In the genomic region with DNA sequence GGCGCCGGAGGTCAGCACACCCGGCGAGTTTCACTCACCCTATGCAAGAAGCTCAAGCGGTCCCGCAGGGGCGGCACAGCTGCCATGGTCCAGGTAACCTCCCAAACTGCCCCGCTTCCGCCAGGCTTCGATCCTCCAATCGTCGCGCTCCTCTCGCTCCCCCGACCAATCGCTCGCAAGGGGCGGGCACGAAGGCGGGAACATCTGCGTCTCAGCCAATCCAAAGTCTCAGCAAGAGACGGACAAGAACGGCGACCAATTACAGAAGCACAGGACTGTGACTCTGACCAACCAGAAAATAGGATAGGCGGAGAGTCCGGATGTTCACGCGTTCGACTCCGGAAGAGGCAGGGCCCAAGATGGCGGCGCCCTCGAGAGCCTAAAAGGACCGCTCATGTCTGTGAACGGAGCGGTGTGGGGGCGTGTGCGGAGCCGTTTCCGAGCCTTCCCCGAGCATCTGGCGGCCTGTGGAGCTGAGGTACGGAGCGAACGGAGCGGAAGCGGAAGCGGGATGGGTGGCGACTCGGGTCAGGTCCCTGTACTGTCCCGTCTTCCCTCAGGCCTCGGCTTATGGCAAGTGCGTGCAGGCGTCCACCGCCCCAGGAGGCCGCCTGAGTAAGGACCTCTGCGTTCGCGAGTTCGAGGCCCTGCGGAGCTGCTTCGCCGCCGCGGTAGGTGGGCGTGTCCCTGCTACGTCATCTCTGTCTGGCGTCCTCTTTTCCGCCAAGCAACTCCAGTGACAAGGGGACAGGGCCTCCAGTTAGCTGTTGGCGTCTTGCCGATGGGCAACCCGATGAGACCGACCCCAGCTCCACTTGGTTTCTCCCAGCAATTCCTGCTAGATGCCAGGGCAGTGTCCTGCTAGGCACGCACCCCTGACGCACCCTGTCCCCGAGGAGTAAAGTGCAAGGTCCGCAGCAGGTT, we compare ENCODE assay signal across 1 mouse cellular context.
TF ChIP-seq lines count a peak whose summit lies in the region.

A gene (minus strand): TSS at position 144 of the 924 bp plus-strand sequence.
A gene (plus strand): TSS at position 341 of the 924 bp plus-strand sequence.

TF ChIP-seq in CH12.LX, 34 proteins besides CTCF, POLR2A, EP300 and RAD21 (continued from another document):
- peak; percentile 97 for TF ChIP-seq KAT2A (IDR thresholded peaks at IDR 0.05; ENCODE audit: insufficient replicate concordance, low read length)
- TF ChIP-seq CHD2 (IDR thresholded peaks at IDR 0.05; ENCODE audit: low read length): peak; percentile 99
- TF ChIP-seq ZNF384 (IDR thresholded peaks at IDR 0.05; ENCODE audit: low read depth, low read length): no peak
- TF ChIP-seq SMC3 (IDR thresholded peaks at IDR 0.05; ENCODE audit: low read depth, low read length): no peak
- TF ChIP-seq NRF1 (IDR thresholded peaks at IDR 0.05; ENCODE audit: low read depth, low read length): peak; percentile 73
- no peak for TF ChIP-seq ZC3H11A (IDR thresholded peaks at IDR 0.05; ENCODE audit: low read depth, low read length)
- no peak for TF ChIP-seq CHD1 (IDR thresholded peaks at IDR 0.05; ENCODE audit: low read depth, low read length)
- TF ChIP-seq ZMIZ1 (IDR thresholded peaks at IDR 0.05; ENCODE audit: low read depth, low read length): peak; percentile 53; the same call in 1 of the 2 replicates
- TF ChIP-seq MYC (IDR thresholded peaks at IDR 0.05; ENCODE audit: low read depth, low read length): peak; percentile 83; the same call in 1 of the 2 replicates
- peak; percentile 87 for TF ChIP-seq SIN3A (IDR thresholded peaks at IDR 0.05; ENCODE audit: low read length)
- no peak for TF ChIP-seq PAX5 (IDR thresholded peaks at IDR 0.05; ENCODE audit: low read length)
- TF ChIP-seq ELF1 (IDR thresholded peaks at IDR 0.05; ENCODE audit: low read depth, low read length): peak; percentile 98
- no peak for TF ChIP-seq POLR2AphosphoS2 (IDR thresholded peaks at IDR 0.05; ENCODE audit: low read depth, low read length)
- TF ChIP-seq USF2 (conservative IDR thresholded peaks at IDR 0.05; ENCODE audit: low read depth, low read length): no peak
- TF ChIP-seq NELFE (IDR thresholded peaks at IDR 0.05; ENCODE audit: low read depth, low read length): peak; percentile 84
- TF ChIP-seq TCF12 (IDR thresholded peaks at IDR 0.05; ENCODE audit: low read depth, low read length): peak; percentile 82; the same call in 1 of the 2 replicates
- no peak for TF ChIP-seq E2F4 (IDR thresholded peaks at IDR 0.05; ENCODE audit: insufficient replicate concordance, low read depth, low read length)
- no peak for TF ChIP-seq JUND (conservative IDR thresholded peaks at IDR 0.05; ENCODE audit: low read depth, low read length)
- TF ChIP-seq USF1 (IDR thresholded peaks at IDR 0.05; ENCODE audit: low read depth, low read length): no peak
- peak; percentile 53; the same call in 1 of the 2 replicates for TF ChIP-seq MEF2A (IDR thresholded peaks at IDR 0.05; ENCODE audit: borderline replicate concordance, low read depth, low read length)
- TF ChIP-seq UBTF (IDR thresholded peaks at IDR 0.05; ENCODE audit: low read depth, low read length): no peak
- TF ChIP-seq MAZ (IDR thresholded peaks at IDR 0.05; ENCODE audit: low read depth, low read length): no peak
- TF ChIP-seq RCOR1 (conservative IDR thresholded peaks at IDR 0.05; ENCODE audit: low read depth, low read length): no peak
- no peak for TF ChIP-seq IRF4 (IDR thresholded peaks at IDR 0.05; ENCODE audit: low read depth, low read length)
- TF ChIP-seq MAX (IDR thresholded peaks at IDR 0.05; ENCODE audit: low read length): peak; percentile 81; the same call in 1 of the 2 replicates
- TF ChIP-seq BHLHE40 (IDR thresholded peaks at IDR 0.05; ENCODE audit: low read depth, low read length): no peak; the same call in 1 of the 2 replicates
- 0 out of 2 replicates have a peak, but pooled peaks have one; percentile 5 for TF ChIP-seq TBP (conservative IDR thresholded peaks at IDR 0.05; ENCODE audit: low read depth, low read length)
- no peak for TF ChIP-seq MAFK (IDR thresholded peaks at IDR 0.05; ENCODE audit: insufficient replicate concordance, low read length)
- peak; percentile 93 for TF ChIP-seq HCFC1 (IDR thresholded peaks at IDR 0.05; ENCODE audit: low read depth, low read length)
TF ChIP-seq in CH12.LX: peak in this region for 15.
